Mouse (Mus musculus) forebrain, embryonic 14.5 days (tissue): ENCODE measurements at regions not wholly inside any gene's neighbourhood (a gene's known extent, or its start where the extent isn't known, plus 50 kb on each side); places are given as distances from the start of the nearest gene placed in this dataset.

Source experiments
- ATAC-seq: fragments of 200-750 bp; cut with Nextera tagmentation; 2 replicates; pipeline ENCODE4 v1.8.0; 2017; ENCODE audit warnings: mild to moderate bottlenecking, moderate library complexity
- DNase-seq: peaks from one replicate; pipeline ENCODE4 v3.0.0-alpha.2; 2015; ENCODE audit warnings: low spot score
- H3K27ac ChIP-seq: fragments of 300-500 bp; sonication (generic); 2 replicates; pipeline ENCODE4 v1.5.1; 2014; ENCODE audit warnings: low read depth, mild to moderate bottlenecking, control low read depth, low read length, moderate library complexity
- H3K27me3 ChIP-seq: fragments of 300-500 bp; sonication (generic); replicated peaks from 2 replicates; pipeline ENCODE4 v1.6.1; 2014; ENCODE audit warnings: low read length, control low read depth, mixed read lengths; ENCODE audit not compliant: control insufficient read depth, insufficient read depth
- H3K36me3 ChIP-seq: fragments of 300-500 bp; sonication (generic); 2 replicates; pipeline ENCODE4 v1.6.1; 2014; ENCODE audit warnings: low read length, control low read depth; ENCODE audit not compliant: control insufficient read depth, insufficient read depth
- H3K4me1 ChIP-seq: fragments of 300-500 bp; sonication (generic); 2 replicates; pipeline ENCODE4 v1.6.1; 2014; ENCODE audit warnings: antibody characterized with exemption, low read length, control low read depth; ENCODE audit not compliant: control insufficient read depth, insufficient read depth
- H3K4me2 ChIP-seq: fragments of 300-500 bp; sonication (generic); 2 replicates; pipeline ENCODE4 v1.6.1; 2014; ENCODE audit warnings: mild to moderate bottlenecking, control low read depth, low read length
- H3K4me3 ChIP-seq: fragments of 300-500 bp; sonication (generic); 2 replicates; pipeline ENCODE4 v1.5.1; 2014; ENCODE audit warnings: low read depth, low read length, control low read depth
- H3K9ac ChIP-seq: fragments of 300-500 bp; sonication (generic); 2 replicates; pipeline ENCODE4 v1.6.1; 2014; ENCODE audit warnings: mild to moderate bottlenecking, low read length, control low read depth, moderate library complexity
- H3K9me3 ChIP-seq: fragments of 300-500 bp; sonication (generic); replicated peaks from 2 replicates; pipeline ENCODE4 v1.6.1; 2016; ENCODE audit warnings: low read length, control low read depth, mixed read lengths; ENCODE audit not compliant: control insufficient read depth
- WGBS: fragments of 180-500 bp; shearing (Covaris S2); extraction: QIAGEN DNeasy Blood & Tissue Kit; methylation state at CpG from one replicate; pipeline ENCODE4 v1.1.7; 2014; 5-methylcytosine and 5-hydroxymethylcytosine counted together

DNA sequence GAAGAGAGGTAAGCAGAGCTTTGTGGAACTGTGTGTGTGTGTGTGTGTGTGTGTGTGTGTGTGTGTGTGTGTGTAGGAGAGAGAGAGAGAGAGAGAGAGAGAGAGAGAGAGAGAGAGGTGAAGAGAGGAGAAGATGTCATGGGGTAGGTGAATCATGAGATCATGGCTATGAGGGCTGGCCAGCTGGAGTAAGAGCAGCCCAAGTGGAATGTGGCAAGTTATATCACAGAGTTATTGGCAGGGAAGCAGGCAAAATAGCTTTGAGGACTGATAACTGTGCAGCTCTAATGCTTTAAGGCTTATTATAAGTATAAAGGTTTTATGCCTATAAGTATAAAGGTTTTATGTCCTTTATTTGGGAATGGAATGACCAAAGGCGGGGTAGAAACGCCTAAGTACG, 180.9 kb upstream of the Arid1b start:
- H3K4me1 ChIP-seq = no peaks in the 10 kb centered on the region
- H3K9ac ChIP-seq = no peak overlapping the region
- no peaks in the 10 kb centered on the region for H3K27me3 ChIP-seq
- H3K27ac ChIP-seq = no peak overlapping the region
- 96% methylated on average over 3 of the region's 3 CpGs for WGBS
- no peak overlapping the region for H3K4me2 ChIP-seq
- no peak overlapping the region for H3K4me3 ChIP-seq
- no peak for ATAC-seq
- no peak for DNase-seq
- no peaks in the 10 kb centered on the region for H3K36me3 ChIP-seq
- H3K9me3 ChIP-seq = no peaks in the 10 kb centered on the region

DNA sequence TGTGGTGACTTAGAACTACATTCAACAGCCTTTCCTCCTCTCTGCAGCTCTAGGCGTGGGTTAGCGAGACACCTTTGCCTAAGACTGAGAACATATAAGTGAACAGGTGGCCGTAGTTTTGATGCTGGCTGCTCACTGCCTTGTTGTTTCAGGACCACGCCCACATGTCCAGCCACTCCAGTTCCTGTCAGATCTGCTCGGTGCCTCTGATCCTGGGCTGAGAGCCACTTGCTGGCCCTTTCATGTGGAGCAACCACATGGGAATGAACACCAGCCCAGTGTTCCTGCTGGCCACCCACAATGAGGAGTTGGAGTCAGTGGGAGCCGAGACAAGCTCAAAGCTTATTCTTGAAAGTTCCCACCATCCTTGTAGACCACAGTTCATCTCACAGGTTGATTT, 180.5 kb upstream of the Arid1b start:
- no peaks in the 10 kb centered on the region for H3K9me3 ChIP-seq
- ATAC-seq (no peak), DNase-seq (no peak)
- H3K9ac ChIP-seq = no peak overlapping the region
- H3K27ac ChIP-seq = no peak overlapping the region
- H3K27me3 ChIP-seq = no peaks in the 10 kb centered on the region
- H3K4me2 ChIP-seq = no peak overlapping the region
- no peaks in the 10 kb centered on the region for H3K36me3 ChIP-seq
- WGBS = 90% methylated on average over 6 of the region's 6 CpGs
- H3K4me1 ChIP-seq = no peaks in the 10 kb centered on the region
- H3K4me3 ChIP-seq = no peak overlapping the region

DNA sequence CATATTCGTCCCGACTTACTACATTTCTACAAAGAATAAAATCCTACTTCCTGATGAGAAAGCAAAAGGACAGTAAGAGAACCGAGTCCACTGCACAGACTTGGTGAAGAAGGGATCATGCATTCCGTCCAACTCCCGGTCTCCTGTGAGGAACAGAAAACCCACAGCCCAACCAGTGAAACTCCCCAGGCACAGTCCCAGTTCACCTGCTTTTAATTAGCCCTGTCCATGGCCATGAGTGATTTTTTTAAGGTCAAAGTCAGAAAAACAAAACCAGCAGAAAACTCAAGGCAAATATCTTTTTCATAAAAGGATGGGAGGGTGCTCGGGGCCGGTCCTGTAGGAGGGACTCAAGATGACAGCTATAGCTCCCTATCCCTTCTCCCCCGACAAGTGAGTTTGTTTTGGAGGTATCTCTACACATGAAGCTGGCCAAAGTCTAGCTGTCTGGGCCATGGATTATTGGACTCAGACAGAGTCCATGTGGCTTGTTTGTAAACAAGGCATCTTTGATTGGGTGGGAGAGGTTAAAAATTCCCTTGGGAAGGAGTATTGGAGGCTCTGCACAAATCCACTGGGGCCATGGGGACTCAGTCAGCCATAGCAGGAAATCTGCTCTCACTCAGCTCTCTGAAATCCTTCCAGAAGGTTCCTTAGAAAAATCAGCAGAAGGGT, 168.8 kb upstream of the Arid1b start:
- H3K4me1 ChIP-seq = no peaks in the 10 kb centered on the region
- no peak overlapping the region for H3K27ac ChIP-seq
- no peak overlapping the region for H3K4me3 ChIP-seq
- DNase-seq = no peak
- no peaks in the 10 kb centered on the region for H3K9me3 ChIP-seq
- 92% methylated on average over 8 of the region's 8 CpGs for WGBS
- H3K4me2 ChIP-seq = no peak overlapping the region
- no peak for ATAC-seq
- no peaks in the 10 kb centered on the region for H3K27me3 ChIP-seq
- no peak overlapping the region for H3K9ac ChIP-seq
- H3K36me3 ChIP-seq = no peaks in the 10 kb centered on the region

DNA sequence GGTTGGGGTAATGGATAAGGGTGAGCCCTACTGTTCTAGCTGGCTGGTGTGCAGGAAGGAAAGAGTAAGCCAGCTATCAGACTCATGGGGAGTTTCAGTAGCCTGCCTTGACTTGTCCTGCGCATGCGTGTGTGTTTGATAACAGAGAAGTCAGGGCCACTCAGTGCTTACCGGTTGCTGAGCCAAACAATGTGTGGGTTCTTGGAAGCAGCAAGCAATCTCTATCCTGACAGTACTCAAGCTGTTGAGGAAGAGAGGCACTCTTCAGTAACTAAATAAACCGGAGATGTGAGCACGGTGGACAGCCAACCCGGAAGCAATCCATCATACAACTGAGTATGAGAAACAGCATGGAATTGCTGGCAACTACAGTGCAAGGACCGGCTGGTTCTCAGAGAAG, 160.1 kb upstream of the Arid1b start:
- Histone ChIP-seq H3K9ac (no peak overlapping the region), H3K4me2 (no peak overlapping the region), H3K27me3 (no peaks in the 10 kb centered on the region), H3K36me3 (no peaks in the 10 kb centered on the region), H3K27ac (no peak overlapping the region), H3K9me3 (no peaks in the 10 kb centered on the region), H3K4me3 (no peak overlapping the region), H3K4me1 (no peaks in the 10 kb centered on the region)
- DNase-seq = peak; percentile 3
- 91% methylated on average over 7 of the region's 7 CpGs for WGBS
- ATAC-seq = no peak

DNA sequence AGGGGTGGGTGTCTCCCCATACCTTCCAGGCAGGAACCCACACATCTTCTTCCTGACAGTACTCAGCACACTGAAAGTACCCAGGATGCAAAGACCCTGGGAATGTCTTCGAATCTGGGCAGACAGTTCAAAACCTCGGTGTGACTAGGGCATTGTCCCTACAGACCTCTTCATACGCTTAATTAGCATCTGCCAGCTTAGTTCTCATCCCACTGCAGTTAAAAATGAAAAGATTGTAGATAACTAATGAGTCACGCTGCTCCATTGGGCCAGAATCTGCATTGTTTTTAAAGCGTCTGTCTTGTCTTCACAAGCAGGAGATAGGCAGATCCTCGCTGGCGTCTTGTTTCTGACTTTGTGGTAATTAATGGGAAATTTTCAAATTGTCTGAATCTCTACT, 159.6 kb upstream of the Arid1b start:
- Histone ChIP-seq H3K27me3 (no peaks in the 10 kb centered on the region), H3K9ac (no peak overlapping the region), H3K4me1 (no peaks in the 10 kb centered on the region), H3K4me2 (no peak overlapping the region), H3K36me3 (no peaks in the 10 kb centered on the region), H3K27ac (no peak overlapping the region), H3K9me3 (no peaks in the 10 kb centered on the region), H3K4me3 (no peak overlapping the region)
- 50% methylated on average over 7 of the region's 7 CpGs for WGBS
- ATAC-seq = no peak
- no peak for DNase-seq

DNA sequence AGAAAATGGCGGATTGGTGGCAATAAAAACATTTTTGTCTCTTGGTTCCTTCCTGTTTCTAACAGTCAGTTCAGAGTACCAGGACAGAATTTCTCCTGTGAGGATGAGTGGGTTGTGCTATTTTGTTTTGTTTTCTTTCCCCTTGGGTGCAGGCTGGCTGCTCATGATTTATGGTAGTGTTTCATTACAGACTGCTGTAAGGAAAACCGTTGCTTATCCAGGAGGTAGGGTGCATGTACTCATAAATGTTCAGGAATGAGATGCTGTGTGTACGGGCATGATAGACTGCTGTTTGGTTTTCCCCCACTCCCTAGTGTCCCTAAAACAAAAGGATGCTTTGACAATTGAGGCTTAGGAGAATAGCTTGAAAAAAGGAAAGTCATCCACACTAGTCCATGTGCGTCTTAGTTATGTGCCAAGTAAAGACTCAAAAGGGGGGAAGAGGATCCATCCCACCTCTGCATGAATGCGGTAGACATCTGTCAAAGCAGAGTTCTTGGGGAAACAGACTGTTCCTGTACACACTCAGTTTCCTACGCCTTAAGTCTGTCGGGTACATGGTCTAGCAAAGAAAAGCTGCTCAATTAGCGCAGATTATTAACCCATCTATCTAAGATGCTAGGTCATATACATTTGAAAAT, 158.9 kb upstream of the Arid1b start:
- H3K9me3 ChIP-seq = no peaks in the 10 kb centered on the region
- H3K4me3 ChIP-seq = no peak overlapping the region
- H3K36me3 ChIP-seq = no peaks in the 10 kb centered on the region
- no peaks in the 10 kb centered on the region for H3K27me3 ChIP-seq
- ATAC-seq (no peak), DNase-seq (no peak)
- 82% methylated on average over 8 of the region's 8 CpGs for WGBS
- H3K27ac ChIP-seq = no peak overlapping the region
- no peak overlapping the region for H3K4me2 ChIP-seq
- no peak overlapping the region for H3K9ac ChIP-seq
- no peaks in the 10 kb centered on the region for H3K4me1 ChIP-seq

DNA sequence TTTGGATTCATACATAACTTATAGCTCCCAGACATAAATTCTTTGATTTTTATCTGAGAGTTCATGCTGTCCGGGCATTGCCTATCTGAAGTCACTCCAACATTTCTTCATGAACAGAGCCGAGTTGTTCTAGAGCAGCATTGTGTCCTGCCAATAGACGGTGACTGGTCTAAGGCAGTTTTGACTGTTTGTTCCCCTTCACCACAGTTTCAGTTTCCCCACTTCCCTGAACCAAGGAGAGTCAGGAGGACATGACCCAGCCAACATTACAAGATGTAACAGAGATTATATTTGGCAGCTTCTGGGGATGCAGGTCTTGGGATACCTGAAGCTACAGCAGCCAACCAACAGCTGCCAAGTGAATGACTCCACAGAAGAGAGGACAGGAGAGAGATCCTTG, 154.0 kb upstream of the Arid1b start:
- ATAC-seq = no peak
- DNase-seq = no peak
- no peaks in the 10 kb centered on the region for H3K9me3 ChIP-seq
- H3K36me3 ChIP-seq = no peaks in the 10 kb centered on the region
- H3K4me1 ChIP-seq = no peaks in the 10 kb centered on the region
- H3K27me3 ChIP-seq = no peaks in the 10 kb centered on the region
- 97% methylated on average over 3 of the region's 3 CpGs for WGBS
- H3K27ac ChIP-seq = no peak overlapping the region
- no peak overlapping the region for H3K4me3 ChIP-seq
- H3K4me2 ChIP-seq = no peak overlapping the region
- H3K9ac ChIP-seq = no peak overlapping the region

DNA sequence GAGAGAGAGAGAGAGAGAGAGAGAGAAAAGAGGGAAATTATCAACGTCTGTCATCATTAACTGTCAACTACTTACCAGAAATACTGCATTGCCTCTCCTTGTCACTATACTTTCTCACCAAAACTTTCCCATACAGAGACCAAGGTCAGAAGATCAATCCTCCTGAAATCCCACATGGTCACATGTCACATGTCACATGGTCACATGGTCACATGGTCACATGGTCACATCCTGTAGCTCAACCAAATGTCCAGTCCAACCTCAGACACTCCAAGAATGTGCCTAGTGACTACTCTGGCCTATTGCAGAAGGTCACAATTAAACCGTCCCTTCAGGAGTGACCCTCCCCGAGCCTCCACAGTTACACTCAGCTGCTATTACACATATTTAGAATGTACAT, 135.8 kb upstream of the Arid1b start:
- no peak for ATAC-seq
- DNase-seq = no peak
- WGBS = 89% methylated on average over 3 of the region's 3 CpGs

DNA sequence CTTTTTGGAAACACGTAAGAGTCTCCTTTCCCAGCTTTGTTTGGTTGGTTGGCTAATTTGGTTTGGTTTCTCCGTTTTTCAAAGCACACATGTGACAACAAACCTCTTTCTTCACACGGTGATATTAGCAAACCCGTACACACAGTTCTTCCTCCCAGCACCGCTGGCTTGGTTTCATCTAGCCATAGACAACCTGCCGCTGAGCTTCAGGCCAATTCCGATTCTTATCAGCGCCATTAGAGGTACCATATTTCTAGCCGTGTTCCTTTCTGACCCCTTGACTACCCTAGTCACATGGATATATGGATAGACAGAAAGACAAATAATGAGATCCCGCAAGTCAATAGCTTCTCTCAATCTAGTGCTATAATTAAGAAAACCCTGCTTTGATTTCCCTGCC, 129.2 kb upstream of the Arid1b start:
- no peak overlapping the region for H3K27ac ChIP-seq
- peaks cover 16% of the 10 kb centered on the region for H3K4me1 ChIP-seq
- no peaks in the 10 kb centered on the region for H3K27me3 ChIP-seq
- peak overlapping the region; percentile 42; the same call in 1 of the 2 replicates for H3K4me2 ChIP-seq
- H3K9me3 ChIP-seq = no peaks in the 10 kb centered on the region
- H3K36me3 ChIP-seq = no peaks in the 10 kb centered on the region
- ATAC-seq (no peak), DNase-seq (no peak)
- WGBS = 71% methylated on average over 10 of the region's 10 CpGs
- no peak overlapping the region for H3K4me3 ChIP-seq
- no peak overlapping the region for H3K9ac ChIP-seq

More for the DNA sequence above, 135.8 kb upstream of the Arid1b start:
- Histone ChIP-seq H3K4me3 (no peak overlapping the region), H3K27ac (no peak overlapping the region), H3K9ac (no peak overlapping the region), H3K4me1 (no peaks in the 10 kb centered on the region), H3K9me3 (no peaks in the 10 kb centered on the region), H3K27me3 (no peaks in the 10 kb centered on the region), H3K36me3 (no peaks in the 10 kb centered on the region), H3K4me2 (no peak overlapping the region)
